Mouse (Mus musculus): Measurements from ENCODE around the gene Tmprss9. TPM values are rescaled to one million over a fixed set of nuclear protein-coding genes. Genes with fewer than 3 reads are reported as not detected.

Tmprss9 gene
- polyA plus RNA-seq, 1 experiment from 2014 or later, result 0.04 TPM

DNA sequence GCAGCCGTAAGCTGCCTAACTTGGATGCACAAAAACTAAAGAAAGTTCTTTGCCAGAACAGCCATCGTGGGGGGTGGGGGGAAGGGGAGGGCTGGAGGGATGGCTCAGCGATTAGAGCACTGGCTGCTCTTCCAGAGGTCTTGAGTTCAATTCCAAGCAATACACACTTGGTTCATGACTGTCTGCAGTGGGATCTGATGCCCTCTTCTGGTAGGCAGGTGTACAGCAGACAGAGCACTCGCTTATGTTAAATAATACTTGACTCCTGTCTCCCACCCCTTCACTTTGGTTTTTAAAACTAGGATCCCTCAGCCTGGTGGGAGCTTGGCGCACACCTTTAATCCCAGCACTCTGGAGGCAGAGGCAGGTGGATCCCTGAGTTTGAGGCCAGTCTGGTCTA, 4.4 kb downstream of the Tmprss9 start:
- no peak overlapping the region for H3K4me3 ChIP-seq

DNA sequence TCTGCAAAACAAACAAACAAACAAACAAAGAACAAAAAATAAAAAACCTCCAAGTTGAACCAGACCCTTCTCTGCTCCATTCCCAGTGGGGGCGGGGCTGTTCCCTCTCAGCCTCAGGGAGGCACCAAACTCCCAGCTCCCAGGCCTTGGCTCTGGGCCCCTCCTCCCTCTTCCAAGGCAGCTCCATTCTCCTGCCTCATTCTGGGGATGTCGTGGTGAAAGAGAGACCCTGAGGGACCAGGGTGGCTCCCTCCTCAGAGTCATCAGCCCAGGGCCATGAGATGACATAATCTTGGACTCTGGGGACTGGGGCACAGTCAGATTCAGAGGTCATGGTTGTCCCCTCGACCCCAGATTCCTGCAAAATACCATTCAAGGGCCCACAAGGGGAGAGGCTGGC, 4.9 kb downstream of the Tmprss9 start:
- 27% methylated on average over 3 of the region's 3 CpGs for WGBS
- Histone ChIP-seq H3K9me3 (replicated peaks) (no peaks in the 10 kb centered on the region), H3K27ac (peak overlapping the region; percentile 25; the same call in 1 of the 2 replicates)

More for the DNA sequence above, 4.4 kb downstream of the Tmprss9 start:
- Histone ChIP-seq H3K4me1 (peaks cover 9% of the 10 kb centered on the region), H3K9me3 (replicated peaks) (no peaks in the 10 kb centered on the region), H3K27ac (no peak overlapping the region), H3K36me3 (no peaks in the 10 kb centered on the region), H3K27me3 (ENCODE audit: low read depth, poor library complexity, severe bottlenecking) (0 out of 2 replicates have a peak, but pooled peaks cover 4% of the 10 kb centered on the region)
- WGBS, result 30% methylated on average over 5 of the region's 5 CpGs
- DNase-seq (ENCODE audit: low spot score), result peak; percentile 59

DNA sequence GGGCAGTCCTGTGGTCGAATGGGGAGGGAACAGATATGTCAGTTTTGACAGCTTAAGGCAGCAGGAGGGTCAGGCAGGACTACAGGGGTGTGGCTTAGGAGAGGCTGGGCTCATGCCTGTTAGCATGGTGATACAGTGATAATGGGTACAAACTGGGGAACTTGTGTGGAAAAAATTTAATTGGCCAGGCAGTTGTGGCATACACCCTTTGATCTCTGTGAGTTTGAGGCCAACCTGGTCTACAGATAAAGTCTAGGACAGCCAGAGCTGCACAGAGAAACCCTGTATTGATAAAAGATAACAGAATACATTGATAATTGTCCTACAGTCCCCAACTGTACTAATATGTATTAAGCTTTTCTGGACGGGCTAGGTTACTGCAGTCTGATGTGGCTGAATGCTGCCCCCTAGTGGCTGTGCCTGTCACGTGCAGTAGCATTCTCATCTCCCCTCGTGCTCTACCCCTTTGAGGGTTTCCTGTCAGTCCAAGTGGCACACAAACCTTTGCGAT, 8.5 kb downstream of the Tmprss9 start:
- Histone ChIP-seq H3K27ac (no peak overlapping the region), H3K27me3 (ENCODE audit: low read depth, poor library complexity, severe bottlenecking) (no peaks in the 10 kb centered on the region), H3K4me1 (peaks cover 9% of the 10 kb centered on the region), H3K36me3 (no peaks in the 10 kb centered on the region), H3K9me3 (replicated peaks) (no peaks in the 10 kb centered on the region), H3K4me3 (no peak overlapping the region)
- 20% methylated on average over 5 of the region's 5 CpGs for WGBS
- DNase-seq (ENCODE audit: low spot score), result peak; percentile 82

More for the DNA sequence above, 4.9 kb downstream of the Tmprss9 start:
- Histone ChIP-seq H3K27me3 (ENCODE audit: low read depth, poor library complexity, severe bottlenecking) (0 out of 2 replicates have a peak, but pooled peaks cover 4% of the 10 kb centered on the region), H3K4me3 (no peak overlapping the region), H3K36me3 (no peaks in the 10 kb centered on the region), H3K4me1 (peaks cover 9% of the 10 kb centered on the region)
- DNase-seq (ENCODE audit: low spot score), result no peak

DNA sequence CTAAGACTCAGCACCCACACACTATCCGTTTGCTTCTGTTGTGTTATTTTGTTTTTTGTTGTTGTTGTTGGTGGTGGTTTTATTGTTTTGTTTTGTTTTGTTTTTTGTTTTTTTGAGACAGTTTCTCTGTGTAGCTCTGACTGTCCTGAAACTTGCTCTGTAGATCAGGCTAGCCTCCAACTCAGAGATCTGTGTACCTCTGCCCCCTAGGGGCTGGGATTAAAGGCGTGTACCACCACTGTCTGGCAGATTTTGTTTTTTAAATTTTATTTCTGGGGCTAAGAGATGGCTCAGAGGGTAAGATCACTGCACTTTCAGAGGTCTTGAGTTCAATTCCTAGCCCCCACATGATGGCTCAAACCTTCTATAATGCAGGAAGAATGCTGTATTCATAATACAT, 9.3 kb downstream of the Tmprss9 start:
- no peak for DNase-seq (ENCODE audit: low spot score)
- peaks cover 9% of the 10 kb centered on the region for H3K4me1 ChIP-seq
- H3K4me3 ChIP-seq, result no peak overlapping the region
- no peaks in the 10 kb centered on the region for H3K27me3 ChIP-seq (ENCODE audit: low read depth, poor library complexity, severe bottlenecking)
- 74% methylated on average over 2 of the region's 2 CpGs for WGBS
- H3K9me3 ChIP-seq (replicated peaks), result no peaks in the 10 kb centered on the region
- no peak overlapping the region for H3K27ac ChIP-seq
- no peaks in the 10 kb centered on the region for H3K36me3 ChIP-seq

DNA sequence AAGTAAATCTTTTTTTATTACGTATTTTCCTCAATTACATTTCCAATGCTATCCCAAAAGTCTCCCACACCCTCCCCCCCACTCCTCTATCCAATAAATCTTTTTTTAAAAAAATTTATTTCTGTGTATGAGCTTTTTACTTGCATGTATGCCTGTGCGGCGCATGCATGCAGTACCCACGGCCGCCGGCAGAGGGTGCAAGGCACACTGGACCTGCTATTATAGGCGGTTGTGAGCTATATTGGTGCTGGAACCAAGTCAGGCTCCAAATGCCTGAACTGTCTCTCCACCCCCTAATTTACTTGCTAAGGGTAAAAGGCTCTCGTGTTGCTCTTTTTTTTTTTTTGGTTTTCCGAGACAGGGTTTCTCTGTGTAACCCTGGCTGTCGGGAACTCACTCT, 9.7 kb downstream of the Tmprss9 start:
- Histone ChIP-seq H3K36me3 (no peaks in the 10 kb centered on the region), H3K9me3 (replicated peaks) (no peaks in the 10 kb centered on the region), H3K4me3 (no peak overlapping the region), H3K27ac (no peak overlapping the region), H3K4me1 (peaks cover 7% of the 10 kb centered on the region), H3K27me3 (ENCODE audit: low read depth, poor library complexity, severe bottlenecking) (no peaks in the 10 kb centered on the region)
- 29% methylated on average over 10 of the region's 10 CpGs for WGBS
- DNase-seq (ENCODE audit: low spot score), result peak; percentile 86

DNA sequence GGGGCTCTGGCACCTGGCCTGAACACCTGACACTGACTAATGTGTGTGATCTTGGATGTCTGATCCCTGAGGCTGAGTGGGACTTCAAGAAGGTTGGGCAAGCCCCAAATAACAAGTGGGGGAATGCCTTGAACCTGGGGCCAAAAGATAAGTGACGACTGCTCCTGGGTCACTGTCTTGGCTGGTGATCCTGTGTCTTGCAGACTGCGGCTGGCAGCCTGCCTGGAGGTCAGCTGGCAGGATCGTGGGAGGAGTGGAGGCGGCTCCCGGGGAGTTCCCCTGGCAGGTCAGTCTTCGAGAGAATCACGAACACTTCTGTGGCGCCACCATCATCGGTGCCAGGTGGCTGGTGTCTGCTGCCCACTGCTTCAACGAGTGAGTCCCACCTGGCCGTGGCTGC, 15.5 kb downstream of the Tmprss9 start:
- 81% methylated on average over 11 of the region's 11 CpGs for WGBS
- DNase-seq (ENCODE audit: low spot score), result no peak
- H3K27me3 ChIP-seq (ENCODE audit: low read depth, poor library complexity, severe bottlenecking), result peaks cover 35% of the 10 kb centered on the region
- no peaks in the 10 kb centered on the region for H3K36me3 ChIP-seq
- no peak overlapping the region for H3K27ac ChIP-seq
- H3K4me1 ChIP-seq, result peaks cover 7% of the 10 kb centered on the region
- H3K9me3 ChIP-seq (replicated peaks), result no peaks in the 10 kb centered on the region
- no peak overlapping the region for H3K4me3 ChIP-seq

DNA sequence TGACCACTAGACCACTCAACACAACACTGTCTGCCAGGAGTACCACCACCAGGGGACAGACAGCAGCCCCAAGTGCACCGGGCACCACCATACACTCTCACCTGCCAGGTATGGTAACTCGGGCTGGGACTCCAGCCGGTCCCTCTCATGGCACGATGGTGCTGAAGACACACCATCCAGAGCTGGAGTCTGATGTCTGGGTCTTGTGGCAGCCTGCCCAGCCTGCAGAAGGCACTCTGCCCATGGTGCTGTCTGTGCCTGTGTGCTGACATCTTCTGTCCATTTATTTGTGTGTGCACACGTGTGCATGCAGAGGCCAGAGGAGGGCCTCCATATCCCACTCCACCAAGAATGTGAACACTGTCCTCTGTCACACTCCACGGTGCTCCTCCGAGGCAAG, 23.5 kb downstream of the Tmprss9 start:
- Histone ChIP-seq H3K4me1 (peaks cover 35% of the 10 kb centered on the region), H3K9me3 (replicated peaks) (no peaks in the 10 kb centered on the region), H3K27ac (no peak overlapping the region), H3K4me3 (no peak overlapping the region), H3K27me3 (ENCODE audit: low read depth, poor library complexity, severe bottlenecking) (peaks cover 16% of the 10 kb centered on the region), H3K36me3 (peaks cover 27% of the 10 kb centered on the region)
- 90% methylated on average over 7 of the region's 7 CpGs for WGBS
- DNase-seq (ENCODE audit: low spot score), result no peak

DNA sequence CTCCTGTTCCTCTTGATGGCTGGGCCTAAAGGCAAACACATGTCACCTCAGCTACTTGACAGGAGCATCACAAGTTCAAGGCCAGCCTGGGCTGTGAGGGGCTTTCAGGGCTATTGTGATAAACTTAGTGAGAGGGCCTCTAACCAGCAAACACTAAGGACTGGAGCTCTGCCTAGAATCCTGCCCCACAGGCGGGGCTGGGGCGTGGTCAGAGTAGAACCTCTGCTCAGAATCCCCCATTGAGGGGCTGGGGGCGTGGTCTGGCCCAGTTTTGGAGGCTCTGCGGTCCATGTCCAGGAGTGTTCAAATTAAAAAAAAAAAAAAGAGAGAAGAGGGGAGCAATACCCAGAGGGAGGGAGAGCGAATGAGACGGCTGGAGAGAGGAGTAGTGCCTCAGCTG, 24.0 kb downstream of the Tmprss9 start:
- H3K27me3 ChIP-seq (ENCODE audit: low read depth, poor library complexity, severe bottlenecking), result 0 out of 2 replicates have a peak, but pooled peaks cover 11% of the 10 kb centered on the region

DNA sequence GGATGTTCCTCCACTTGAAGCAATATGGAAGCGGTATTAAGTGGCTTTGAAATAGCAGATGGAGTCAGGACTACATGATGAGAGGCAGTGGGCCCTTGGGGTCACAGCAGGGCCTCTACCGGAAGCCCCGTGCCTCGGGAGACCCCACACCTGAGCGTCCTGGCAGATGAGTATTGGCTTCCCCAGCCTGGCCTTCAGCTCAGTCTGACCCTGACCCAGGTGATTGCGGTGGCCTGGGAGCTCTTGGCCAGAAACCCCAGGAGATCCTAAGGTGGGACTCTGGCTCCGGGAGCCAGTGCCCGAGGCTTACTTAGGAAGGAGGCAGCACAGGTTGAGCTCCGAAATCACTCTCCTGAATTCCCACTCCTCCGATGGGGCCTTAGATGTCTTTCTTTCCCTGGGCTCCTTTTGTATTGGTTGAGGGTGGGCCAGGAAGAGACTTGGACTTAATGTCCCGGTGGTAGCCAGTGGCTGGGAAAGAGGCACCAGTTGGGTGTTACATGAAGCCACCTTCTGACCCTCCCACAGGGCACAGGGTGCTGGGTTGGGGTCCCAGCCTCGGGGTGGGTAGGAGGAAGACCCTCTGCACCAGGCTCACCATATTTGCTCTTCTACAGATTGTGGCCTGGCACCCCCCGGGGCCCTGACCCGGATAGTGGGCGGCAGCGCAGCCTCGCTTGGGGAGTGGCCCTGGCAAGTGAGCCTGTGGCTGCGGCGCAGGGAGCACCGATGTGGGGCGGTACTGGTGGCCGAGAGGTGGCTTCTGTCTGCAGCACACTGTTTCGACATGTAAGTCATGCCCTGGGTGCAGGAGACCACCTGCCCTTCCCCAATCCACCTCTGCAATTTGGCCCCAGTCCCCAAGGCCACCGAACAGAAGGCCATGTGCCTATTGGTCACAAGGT, 25.2 kb downstream of the Tmprss9 start:
- DNase-seq (ENCODE audit: low spot score), result no peak

More for the DNA sequence above, 24.0 kb downstream of the Tmprss9 start:
- Histone ChIP-seq H3K4me3 (0 out of 2 replicates have a peak overlapping the region, but pooled peaks have one; percentile 16), H3K9me3 (replicated peaks) (no peaks in the 10 kb centered on the region), H3K27ac (no peak overlapping the region), H3K36me3 (peaks cover 27% of the 10 kb centered on the region), H3K4me1 (peaks cover 35% of the 10 kb centered on the region)
- WGBS, result 84% methylated on average over 6 of the region's 6 CpGs
- DNase-seq (ENCODE audit: low spot score), result no peak

DNA sequence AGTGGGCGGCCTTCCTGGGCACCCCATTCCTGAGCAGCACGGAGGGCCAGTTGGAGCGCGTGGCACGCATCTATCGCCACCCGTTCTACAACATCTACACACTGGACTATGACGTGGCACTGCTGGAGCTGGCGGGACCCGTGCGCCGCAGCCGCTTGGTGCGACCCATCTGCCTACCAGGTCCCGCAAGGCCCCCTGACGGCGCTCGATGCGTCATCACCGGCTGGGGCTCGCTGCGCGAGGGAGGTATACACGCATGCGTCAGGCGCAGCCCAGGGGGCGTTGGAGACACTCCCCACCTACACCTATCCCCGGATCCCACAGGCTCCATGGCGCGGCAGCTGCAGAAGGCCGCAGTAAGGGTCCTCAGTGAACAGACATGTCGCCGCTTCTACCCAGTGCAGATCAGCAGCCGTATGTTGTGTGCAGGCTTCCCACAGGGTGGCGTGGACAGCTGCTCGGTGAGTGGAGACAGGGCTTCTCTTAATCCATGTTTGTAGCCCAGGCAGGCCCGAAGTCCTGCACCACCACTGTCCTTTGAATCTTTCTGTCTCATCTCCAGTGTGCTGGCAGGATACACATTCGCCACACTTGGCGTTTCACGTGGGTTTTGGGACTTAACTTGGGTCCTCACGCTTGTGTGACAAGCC, 26.3 kb downstream of the Tmprss9 start:
- H3K4me1 ChIP-seq, result peaks cover 36% of the 10 kb centered on the region
- H3K9me3 ChIP-seq (replicated peaks), result no peaks in the 10 kb centered on the region
- H3K27ac ChIP-seq, result 0 out of 2 replicates have a peak overlapping the region, but pooled peaks have one; percentile 3
- WGBS, result 37% methylated on average over 41 of the region's 41 CpGs
- no peak for DNase-seq (ENCODE audit: low spot score)
- H3K36me3 ChIP-seq, result peaks cover 44% of the 10 kb centered on the region
- peak overlapping the region; percentile 27 for H3K4me3 ChIP-seq
- 0 out of 2 replicates have a peak, but pooled peaks cover 11% of the 10 kb centered on the region for H3K27me3 ChIP-seq (ENCODE audit: low read depth, poor library complexity, severe bottlenecking)

More for the DNA sequence above, 25.2 kb downstream of the Tmprss9 start:
- peaks cover 39% of the 10 kb centered on the region for H3K4me1 ChIP-seq
- WGBS, result 69% methylated on average over 24 of the region's 24 CpGs
- H3K27ac ChIP-seq, result no peak overlapping the region; the same call in 1 of the 2 replicates
- H3K36me3 ChIP-seq, result peaks cover 33% of the 10 kb centered on the region
- H3K27me3 ChIP-seq (ENCODE audit: low read depth, poor library complexity, severe bottlenecking), result 0 out of 2 replicates have a peak, but pooled peaks cover 11% of the 10 kb centered on the region
- no peaks in the 10 kb centered on the region for H3K9me3 ChIP-seq (replicated peaks)
- no peak overlapping the region for H3K4me3 ChIP-seq

DNA sequence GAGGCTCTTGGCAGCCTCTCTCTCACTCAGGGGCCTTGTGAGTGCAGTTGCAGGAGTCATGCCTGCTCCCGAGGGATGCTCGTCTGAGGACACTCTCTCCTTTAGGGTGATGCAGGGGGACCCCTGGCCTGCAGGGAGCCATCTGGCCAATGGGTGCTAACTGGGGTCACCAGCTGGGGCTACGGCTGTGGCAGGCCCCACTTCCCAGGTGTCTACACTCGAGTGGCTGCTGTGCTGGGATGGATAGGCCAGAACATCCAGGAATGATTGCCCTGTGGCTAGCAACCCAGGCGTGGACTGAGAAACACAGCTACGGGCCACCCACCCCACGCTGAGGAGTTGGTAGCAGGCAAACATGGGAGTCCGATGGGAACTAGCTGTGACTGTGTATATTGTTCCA, 27.4 kb downstream of the Tmprss9 start:
- no peak for DNase-seq (ENCODE audit: low spot score)
- WGBS, result 88% methylated on average over 8 of the region's 8 CpGs
- Histone ChIP-seq H3K4me1 (peaks cover 36% of the 10 kb centered on the region), H3K9me3 (replicated peaks) (no peaks in the 10 kb centered on the region), H3K27ac (no peak overlapping the region), H3K4me3 (peak overlapping the region; percentile 80), H3K36me3 (peaks cover 55% of the 10 kb centered on the region), H3K27me3 (ENCODE audit: low read depth, poor library complexity, severe bottlenecking) (0 out of 2 replicates have a peak, but pooled peaks cover 11% of the 10 kb centered on the region)

DNA sequence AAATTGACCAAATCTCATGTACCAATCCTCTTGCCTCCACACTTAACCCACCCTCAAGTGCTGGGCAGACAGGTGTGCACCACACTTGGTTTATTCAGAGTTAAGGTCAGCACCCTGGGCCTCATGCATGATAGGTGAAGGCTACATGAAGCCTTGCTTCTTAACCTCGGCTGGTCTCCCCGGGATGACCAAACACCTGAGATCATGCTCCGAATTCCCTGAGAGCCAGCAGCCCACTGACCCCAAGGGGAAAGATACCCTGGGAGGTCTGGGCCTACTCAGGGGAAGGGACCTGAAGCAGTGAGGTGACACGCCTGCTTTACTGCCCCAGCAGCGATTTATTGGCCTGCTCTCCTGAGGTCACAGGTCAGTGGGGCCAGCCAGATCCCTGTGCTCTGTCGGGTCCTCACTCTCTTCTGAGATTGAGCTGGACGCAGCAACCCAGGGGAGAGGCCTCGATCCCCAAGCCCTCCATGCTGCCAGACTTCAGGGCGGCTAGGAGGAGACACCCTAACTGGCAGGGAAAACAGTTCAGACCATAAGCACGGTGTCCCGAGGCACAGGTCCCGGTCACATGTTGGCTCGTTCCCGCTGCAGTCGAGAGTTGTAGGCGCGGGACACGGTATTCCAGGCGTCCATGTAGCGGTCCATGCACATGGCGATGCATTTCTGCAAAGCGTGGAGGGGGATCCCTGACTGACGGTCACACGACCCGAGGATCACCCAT, 28.1 kb downstream of the Tmprss9 start:
- H3K27me3 ChIP-seq (ENCODE audit: low read depth, poor library complexity, severe bottlenecking), result 0 out of 2 replicates have a peak, but pooled peaks cover 11% of the 10 kb centered on the region
- no peaks in the 10 kb centered on the region for H3K9me3 ChIP-seq (replicated peaks)
- H3K4me1 ChIP-seq, result peaks cover 36% of the 10 kb centered on the region
- H3K36me3 ChIP-seq, result peaks cover 62% of the 10 kb centered on the region
- WGBS, result 12% methylated on average over 25 of the region's 25 CpGs
- peak overlapping the region; percentile 88 for H3K27ac ChIP-seq
- DNase-seq (ENCODE audit: low spot score), result no peak
- H3K4me3 ChIP-seq, result peak overlapping the region; percentile 80

Measured in limb, embryonic 10.5 days (tissue).